Mouse (Mus musculus) leukemia stem cell, adult 10-12 weeks (primary cell): Measurements from ENCODE around the gene Apol7b. TPM values are rescaled to one million over a fixed set of nuclear protein-coding genes. Genes with fewer than 3 reads are reported as not detected.

Source experiments
- polyA plus RNA-seq: library from polyadenylated mRNA; stranded (reverse); fragments of >175 nt; gene quantifications from 2 replicates; pipeline ENCODE4 v1.2.3, GENCODE M21; 2012; ENCODE audit warnings: low replicate concordance

Gene Apol7b
- polyA plus RNA-seq = not detected in 2 replicates

GRCm38 (mm10) chr15:77447392-77447791 is at the start of gene Apol7b:
TSS of gene Apol7b (minus strand) at chr15:77447492.

DNA sequence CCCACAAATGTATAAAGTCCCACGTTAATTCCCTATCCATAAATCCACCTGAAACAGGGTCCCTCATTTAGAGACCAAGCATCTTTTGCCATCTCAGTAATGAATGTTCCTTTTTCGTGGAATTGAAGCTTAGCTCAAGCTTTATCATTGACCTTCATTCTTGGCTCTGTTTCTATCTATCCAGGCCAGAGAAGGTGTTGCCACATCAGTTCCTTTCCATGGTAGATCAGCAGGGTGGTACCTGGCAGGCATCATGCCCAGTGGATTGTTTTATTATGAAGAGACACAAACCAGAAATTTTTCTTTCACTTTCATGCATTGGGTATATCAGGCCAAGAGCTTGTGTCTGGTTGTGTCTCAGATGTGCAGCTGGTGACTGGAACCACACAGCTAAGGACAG is 29.4 kb upstream of the Apol7b start, which contains the start of gene Apol10a:
Gene Apol10a (plus strand): TSS at position 355 of the 400 bp plus-strand sequence.

GRCm38 (mm10) chr15:77411035-77411434 is 36.3 kb downstream of the Apol7b start, which contains the start of gene Apol9a:
TSS of gene Apol9a (minus strand) at chr15:77411135.

DNA sequence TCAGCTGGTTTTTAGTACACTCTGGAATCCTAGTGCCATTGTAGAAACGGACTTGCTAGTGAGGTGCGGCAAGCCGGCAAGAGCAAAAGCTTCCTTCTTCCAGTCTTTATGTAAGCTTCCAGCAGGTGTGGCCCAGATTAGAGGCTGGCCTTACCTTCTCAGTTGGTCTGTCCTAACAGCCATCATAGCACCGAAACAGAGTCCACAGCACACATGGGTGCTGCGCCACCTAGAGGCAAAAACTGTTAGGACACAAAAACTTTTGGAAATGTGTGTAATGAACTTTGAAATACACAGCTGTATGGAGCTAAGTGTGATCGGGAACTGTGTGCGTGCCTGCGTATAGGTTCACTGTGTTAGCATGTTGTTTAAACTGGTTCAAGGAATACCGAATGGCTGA is 48.3 kb downstream of the Apol7b start, which contains the start of gene Apol7a:
Gene Apol7a (minus strand): TSS at position 84 of the 400 bp plus-strand sequence.

Other genes starting within 250 kb of the Apol7b start
- 0.51 and 0.92 TPM in 2 replicates for gene Rbfox2, start 140.5 kb downstream of the Apol7b start, polyA plus RNA-seq
- gene Apol7a, start 48.4 kb downstream of the Apol7b start, polyA plus RNA-seq = not detected in 2 replicates
- 0.34 TPM in 1 of 2 replicates, not detected in the other for gene Apol9a, start 36.4 kb downstream of the Apol7b start, polyA plus RNA-seq
- 0.06 and 0.16 TPM in 2 replicates for gene Apol10a, start 29.6 kb upstream of the Apol7b start, polyA plus RNA-seq
- not detected in 2 replicates for gene Apol11a, start 60.8 kb upstream of the Apol7b start, polyA plus RNA-seq
- gene Apol7c, start 85.8 kb upstream of the Apol7b start, polyA plus RNA-seq = not detected in 2 replicates
- not detected in 2 replicates for gene 1700025B11Rik, start 114.4 kb upstream of the Apol7b start, polyA plus RNA-seq
- 0.07 TPM in 1 of 2 replicates, not detected in the other for gene Apol10b, start 148.6 kb upstream of the Apol7b start, polyA plus RNA-seq
- not detected in 2 replicates for gene Gm36245, start 151.8 kb upstream of the Apol7b start, polyA plus RNA-seq
- 2.8 and 4.6 TPM in 2 replicates for gene Apol11b, start 195.8 kb upstream of the Apol7b start, polyA plus RNA-seq